Mouse (Mus musculus): ENCODE results near the gene Suclg2. TPM values are rescaled to one million over a fixed set of nuclear protein-coding genes. Genes with fewer than 3 reads are reported as not detected.

Suclg2 gene
- total and polyA plus RNA-seq, 3 experiments, result 29.6 to 73.1 (median 48.4) TPM

- ATAC-seq (ENCODE audit: extremely low read depth, insufficient number of reproducible peaks, low FRiP score, poor library complexity, severe bottlenecking) (no peak), DNase-seq (ENCODE audit: low spot score) (no peak)
- H3K36me3 ChIP-seq (replicated peaks), result peaks cover 67% of the 10 kb centered on the region
- no peak for TF ChIP-seq GATA2 (IDR thresholded peaks at IDR 0.05; ENCODE audit: borderline replicate concordance, low read depth, low read length)
- TF ChIP-seq CTCF (IDR thresholded peaks at IDR 0.05; ENCODE audit: low read depth, low read length), result no peak
- TF ChIP-seq GATA1 (IDR thresholded peaks at IDR 0.05; ENCODE audit: borderline replicate concordance, low read length), result no peak
- no peak for TF ChIP-seq TAL1 (conservative IDR thresholded peaks at IDR 0.05; ENCODE audit: low read depth, low read length)
- no peak for TF ChIP-seq POLR2AphosphoS5 (IDR thresholded peaks at IDR 0.05; ENCODE audit: insufficient replicate concordance, low read depth, low read length)
- H3K4me1 ChIP-seq (ENCODE audit: insufficient read depth, low read depth, low read length), result no peaks in the 10 kb centered on the region; the same call in 1 of the 2 replicates
- H3K27me3 ChIP-seq (ENCODE audit: insufficient read depth, low read length), result no peaks in the 10 kb centered on the region
- no peaks in the 10 kb centered on the region for H3K9me3 ChIP-seq (replicated peaks)
- no peak overlapping the region for H3K4me3 ChIP-seq (ENCODE audit: low read depth, low read length)
Measured at GRCm38 (mm10) chr6:95575531-95575930, 143.1 kb downstream of the Suclg2 start.

GRCm38 (mm10) chr6:95574867-95575266, 143.7 kb downstream of the Suclg2 start:
- Histone ChIP-seq H3K36me3 (replicated peaks) (peaks cover 66% of the 10 kb centered on the region), H3K4me3 (ENCODE audit: low read depth, low read length) (no peak overlapping the region), H3K4me1 (ENCODE audit: insufficient read depth, low read depth, low read length) (no peaks in the 10 kb centered on the region; the same call in 1 of the 2 replicates), H3K9me3 (replicated peaks) (no peaks in the 10 kb centered on the region), H3K27me3 (ENCODE audit: insufficient read depth, low read length) (no peaks in the 10 kb centered on the region)
- no peak for TF ChIP-seq TAL1 (conservative IDR thresholded peaks at IDR 0.05; ENCODE audit: low read depth, low read length)
- TF ChIP-seq CTCF (IDR thresholded peaks at IDR 0.05; ENCODE audit: low read depth, low read length), result no peak
- TF ChIP-seq POLR2AphosphoS5 (IDR thresholded peaks at IDR 0.05; ENCODE audit: insufficient replicate concordance, low read depth, low read length), result no peak
- no peak for TF ChIP-seq GATA1 (IDR thresholded peaks at IDR 0.05; ENCODE audit: borderline replicate concordance, low read length)
- no peak for TF ChIP-seq GATA2 (IDR thresholded peaks at IDR 0.05; ENCODE audit: borderline replicate concordance, low read depth, low read length)
- ATAC-seq (ENCODE audit: extremely low read depth, insufficient number of reproducible peaks, low FRiP score, poor library complexity, severe bottlenecking) (no peak), DNase-seq (ENCODE audit: low spot score) (no peak)

GRCm38 (mm10) chr6:95574389-95574788, 144.2 kb downstream of the Suclg2 start:
- peaks cover 66% of the 10 kb centered on the region for H3K36me3 ChIP-seq (replicated peaks)
- TF ChIP-seq TAL1 (conservative IDR thresholded peaks at IDR 0.05; ENCODE audit: low read depth, low read length), result no peak
- ATAC-seq (ENCODE audit: extremely low read depth, insufficient number of reproducible peaks, low FRiP score, poor library complexity, severe bottlenecking) (no peak), DNase-seq (ENCODE audit: low spot score) (no peak)
- no peak overlapping the region for H3K4me3 ChIP-seq (ENCODE audit: low read depth, low read length)
- H3K4me1 ChIP-seq (ENCODE audit: insufficient read depth, low read depth, low read length), result no peaks in the 10 kb centered on the region
- H3K9me3 ChIP-seq (replicated peaks), result no peaks in the 10 kb centered on the region
- no peaks in the 10 kb centered on the region for H3K27me3 ChIP-seq (ENCODE audit: insufficient read depth, low read length)

- H3K4me3 ChIP-seq (ENCODE audit: low read depth, low read length), result no peak overlapping the region
- H3K36me3 ChIP-seq (replicated peaks), result peaks cover 70% of the 10 kb centered on the region
- TF ChIP-seq TAL1 (conservative IDR thresholded peaks at IDR 0.05; ENCODE audit: low read depth, low read length) (no peak), POLR2AphosphoS5 (IDR thresholded peaks at IDR 0.05; ENCODE audit: insufficient replicate concordance, low read depth, low read length) (no peak), GATA2 (IDR thresholded peaks at IDR 0.05; ENCODE audit: borderline replicate concordance, low read depth, low read length) (no peak), GATA1 (IDR thresholded peaks at IDR 0.05; ENCODE audit: borderline replicate concordance, low read length) (no peak), CTCF (IDR thresholded peaks at IDR 0.05; ENCODE audit: low read depth, low read length) (no peak)
- no peak for DNase-seq (ENCODE audit: low spot score)
- no peaks in the 10 kb centered on the region for H3K4me1 ChIP-seq (ENCODE audit: insufficient read depth, low read depth, low read length)
- no peaks in the 10 kb centered on the region for H3K9me3 ChIP-seq (replicated peaks)
- H3K27me3 ChIP-seq (ENCODE audit: insufficient read depth, low read length), result no peaks in the 10 kb centered on the region
- ATAC-seq (ENCODE audit: extremely low read depth, insufficient number of reproducible peaks, low FRiP score, poor library complexity, severe bottlenecking), result no peak
Measured at GRCm38 (mm10) chr6:95573035-95573759, 145.4 kb downstream of the Suclg2 start.

- no peak for ATAC-seq (ENCODE audit: extremely low read depth, insufficient number of reproducible peaks, low FRiP score, poor library complexity, severe bottlenecking)
- Histone ChIP-seq H3K36me3 (replicated peaks) (peaks cover 69% of the 10 kb centered on the region), H3K27me3 (ENCODE audit: insufficient read depth, low read length) (no peaks in the 10 kb centered on the region), H3K4me3 (ENCODE audit: low read depth, low read length) (no peak overlapping the region), H3K9me3 (replicated peaks) (no peaks in the 10 kb centered on the region), H3K4me1 (ENCODE audit: insufficient read depth, low read depth, low read length) (no peaks in the 10 kb centered on the region)
- TF ChIP-seq GATA1 (IDR thresholded peaks at IDR 0.05; ENCODE audit: borderline replicate concordance, low read length) (no peak), TAL1 (conservative IDR thresholded peaks at IDR 0.05; ENCODE audit: low read depth, low read length) (no peak), CTCF (IDR thresholded peaks at IDR 0.05; ENCODE audit: low read depth, low read length) (no peak), GATA2 (IDR thresholded peaks at IDR 0.05; ENCODE audit: borderline replicate concordance, low read depth, low read length) (no peak), POLR2AphosphoS5 (IDR thresholded peaks at IDR 0.05; ENCODE audit: insufficient replicate concordance, low read depth, low read length) (no peak)
- DNase-seq (ENCODE audit: low spot score), result no peak
Measured at GRCm38 (mm10) chr6:95571620-95572019, 147.0 kb downstream of the Suclg2 start.

- no peaks in the 10 kb centered on the region for H3K27me3 ChIP-seq (ENCODE audit: insufficient read depth, low read length)
- peaks cover 70% of the 10 kb centered on the region for H3K36me3 ChIP-seq (replicated peaks)
- DNase-seq (ENCODE audit: low spot score), result no peak
- no peak overlapping the region for H3K4me3 ChIP-seq (ENCODE audit: low read depth, low read length)
- ATAC-seq (ENCODE audit: extremely low read depth, insufficient number of reproducible peaks, low FRiP score, poor library complexity, severe bottlenecking), result no peak
- H3K9me3 ChIP-seq (replicated peaks), result no peaks in the 10 kb centered on the region
- no peaks in the 10 kb centered on the region for H3K4me1 ChIP-seq (ENCODE audit: insufficient read depth, low read depth, low read length)
- TF ChIP-seq POLR2AphosphoS5 (IDR thresholded peaks at IDR 0.05; ENCODE audit: insufficient replicate concordance, low read depth, low read length) (no peak), TAL1 (conservative IDR thresholded peaks at IDR 0.05; ENCODE audit: low read depth, low read length) (no peak), GATA2 (IDR thresholded peaks at IDR 0.05; ENCODE audit: borderline replicate concordance, low read depth, low read length) (no peak), GATA1 (IDR thresholded peaks at IDR 0.05; ENCODE audit: borderline replicate concordance, low read length) (no peak), CTCF (IDR thresholded peaks at IDR 0.05; ENCODE audit: low read depth, low read length) (no peak)
Measured at GRCm38 (mm10) chr6:95563355-95564009, 155.1 kb downstream of the Suclg2 start.
